Mouse (Mus musculus): ENCODE data around the gene Fosb. TPM values are rescaled to one million over a fixed set of nuclear protein-coding genes. Genes with fewer than 3 reads are reported as not detected.

The Fosb gene
- total RNA-seq, 2 experiments from 2014 or later, result 8.1 to 24.4 TPM

DNA sequence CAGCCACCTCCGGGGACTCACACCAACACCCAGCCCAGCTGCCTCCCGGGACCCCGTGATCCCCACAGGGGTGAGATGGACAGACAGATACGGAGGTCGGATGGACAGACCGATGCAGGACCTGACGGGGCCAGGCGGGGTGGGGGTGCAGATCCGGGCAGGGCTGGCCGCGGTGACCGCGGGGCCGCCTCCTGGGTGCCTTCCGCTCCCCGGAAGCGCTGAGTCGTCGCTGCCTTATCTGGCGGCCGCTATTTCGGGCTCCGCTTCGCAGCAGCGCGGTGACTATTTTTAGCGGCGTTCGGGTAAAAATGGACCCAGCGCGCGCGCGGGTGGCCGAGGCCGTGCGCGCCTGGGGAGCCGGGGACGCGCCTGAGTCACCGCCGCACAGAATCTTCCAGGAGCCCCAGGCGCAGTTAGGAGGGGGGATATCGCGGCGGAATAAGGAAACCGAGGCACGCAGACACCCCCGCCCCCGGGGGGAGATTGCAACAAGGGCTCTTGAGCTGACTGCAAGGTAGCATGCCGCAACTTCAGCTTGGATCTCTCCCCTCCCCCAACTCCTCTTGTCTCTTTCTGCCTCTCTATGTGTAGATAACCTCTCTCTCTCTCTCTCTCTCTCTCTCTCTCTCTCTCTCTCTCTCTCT is 23.0 kb upstream of the Fosb start:
- ATAC-seq (replicated peaks; ENCODE audit: poor library complexity, severe bottlenecking), result peak; percentile 54

DNA sequence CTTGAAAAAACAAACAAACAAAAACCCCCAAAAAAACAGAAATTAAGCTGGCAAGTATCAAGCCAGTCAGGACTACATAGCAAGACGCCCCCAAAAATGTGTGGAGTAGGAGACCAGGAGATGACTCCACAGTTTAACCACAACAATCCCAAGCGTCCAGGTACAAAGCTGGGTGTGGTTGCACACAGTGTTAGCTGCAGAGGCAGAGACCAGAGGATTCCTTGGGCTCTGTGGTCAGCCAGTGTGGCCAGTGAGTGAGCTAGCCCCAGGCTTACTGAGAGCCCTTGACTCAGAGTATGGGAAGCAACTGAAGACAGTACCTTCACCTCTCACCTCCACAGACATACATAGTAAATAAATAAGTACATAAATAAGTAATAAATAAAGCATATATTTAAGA is 22.1 kb upstream of the Fosb start:
- no peak for ATAC-seq (replicated peaks; ENCODE audit: poor library complexity, severe bottlenecking)

DNA sequence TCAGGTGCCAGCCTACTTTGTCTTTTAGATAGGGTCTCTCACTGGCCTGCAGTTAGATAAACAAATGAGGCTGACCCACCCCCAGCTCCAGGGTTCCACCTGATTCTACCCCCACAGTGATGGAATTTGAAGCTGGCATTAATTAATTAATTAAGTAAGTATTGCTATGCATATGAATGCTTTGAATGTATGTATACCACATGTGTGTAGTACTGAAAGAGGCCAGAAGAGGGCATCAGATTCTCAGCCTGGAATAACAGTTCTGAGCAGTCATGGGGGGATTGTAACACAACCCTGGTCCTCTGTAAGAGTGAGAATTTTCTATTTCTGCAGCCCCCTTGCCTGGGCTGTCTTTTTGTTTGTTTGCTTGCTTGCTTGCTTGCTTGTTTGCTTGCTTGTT is 18.6 kb upstream of the Fosb start:
- no peak for ATAC-seq (replicated peaks; ENCODE audit: poor library complexity, severe bottlenecking)

DNA sequence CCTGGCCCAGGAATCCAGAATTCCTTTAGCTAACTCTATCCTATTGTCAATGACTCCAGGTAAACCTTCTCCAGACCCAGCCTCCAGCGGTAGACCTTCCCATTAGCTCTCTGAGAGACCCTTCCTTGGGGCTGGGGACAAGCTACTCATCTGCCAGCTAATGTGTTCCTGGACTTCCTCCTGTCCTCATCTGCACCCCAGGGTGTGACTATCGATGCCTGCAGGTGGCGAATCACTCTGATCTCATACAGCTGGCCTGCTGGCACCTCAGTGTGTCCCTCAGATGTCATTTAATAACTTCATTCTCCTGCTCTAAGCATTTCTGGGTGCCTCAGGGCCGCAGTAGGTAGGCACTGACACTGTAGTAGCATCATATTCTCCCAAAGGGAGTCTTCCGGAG is 17.9 kb upstream of the Fosb start:
- no peak for ATAC-seq (replicated peaks; ENCODE audit: poor library complexity, severe bottlenecking)

DNA sequence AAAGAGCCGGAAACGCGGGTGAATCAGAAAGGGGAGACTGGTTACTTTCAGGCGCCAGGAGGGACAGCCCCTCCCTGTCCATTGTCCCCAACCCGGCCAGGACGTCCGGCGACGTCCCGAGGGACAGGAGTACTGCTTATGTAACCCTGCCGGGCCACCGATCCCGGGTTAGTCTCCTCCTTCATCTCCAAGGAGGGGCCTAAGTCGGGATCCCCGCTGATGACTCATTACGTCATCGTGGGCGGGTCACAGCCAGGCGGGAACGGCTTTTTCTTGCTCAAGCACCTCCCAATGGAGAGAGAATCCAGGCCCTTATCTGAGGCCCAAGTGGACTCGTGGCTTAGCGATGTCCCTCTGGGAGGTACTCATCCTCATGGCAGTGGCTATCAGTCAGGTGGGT is 17.3 kb upstream of the Fosb start:
- peak; percentile 75 for ATAC-seq (replicated peaks; ENCODE audit: poor library complexity, severe bottlenecking)

DNA sequence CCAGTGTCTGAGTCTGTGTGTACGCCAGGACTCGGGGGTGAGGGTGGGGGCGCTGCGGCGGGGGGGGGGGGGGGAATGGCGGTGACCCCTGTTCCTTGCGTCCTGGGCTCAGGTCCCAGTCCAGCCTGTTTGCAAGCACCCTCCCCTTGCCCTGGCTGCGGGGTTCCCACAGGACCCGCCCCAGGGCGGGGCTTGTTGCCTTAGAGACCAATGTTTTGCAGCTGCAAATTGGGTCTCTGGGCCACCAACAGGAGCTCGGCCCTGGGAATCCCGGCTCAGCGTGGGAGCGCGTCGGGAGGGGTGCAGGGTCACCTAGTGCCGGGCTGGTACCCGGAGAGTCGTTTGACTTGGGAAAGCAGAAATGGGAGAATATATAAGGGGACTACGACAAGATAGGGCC is 16.5 kb upstream of the Fosb start:
- ATAC-seq (replicated peaks; ENCODE audit: poor library complexity, severe bottlenecking), result peak; percentile 51

DNA sequence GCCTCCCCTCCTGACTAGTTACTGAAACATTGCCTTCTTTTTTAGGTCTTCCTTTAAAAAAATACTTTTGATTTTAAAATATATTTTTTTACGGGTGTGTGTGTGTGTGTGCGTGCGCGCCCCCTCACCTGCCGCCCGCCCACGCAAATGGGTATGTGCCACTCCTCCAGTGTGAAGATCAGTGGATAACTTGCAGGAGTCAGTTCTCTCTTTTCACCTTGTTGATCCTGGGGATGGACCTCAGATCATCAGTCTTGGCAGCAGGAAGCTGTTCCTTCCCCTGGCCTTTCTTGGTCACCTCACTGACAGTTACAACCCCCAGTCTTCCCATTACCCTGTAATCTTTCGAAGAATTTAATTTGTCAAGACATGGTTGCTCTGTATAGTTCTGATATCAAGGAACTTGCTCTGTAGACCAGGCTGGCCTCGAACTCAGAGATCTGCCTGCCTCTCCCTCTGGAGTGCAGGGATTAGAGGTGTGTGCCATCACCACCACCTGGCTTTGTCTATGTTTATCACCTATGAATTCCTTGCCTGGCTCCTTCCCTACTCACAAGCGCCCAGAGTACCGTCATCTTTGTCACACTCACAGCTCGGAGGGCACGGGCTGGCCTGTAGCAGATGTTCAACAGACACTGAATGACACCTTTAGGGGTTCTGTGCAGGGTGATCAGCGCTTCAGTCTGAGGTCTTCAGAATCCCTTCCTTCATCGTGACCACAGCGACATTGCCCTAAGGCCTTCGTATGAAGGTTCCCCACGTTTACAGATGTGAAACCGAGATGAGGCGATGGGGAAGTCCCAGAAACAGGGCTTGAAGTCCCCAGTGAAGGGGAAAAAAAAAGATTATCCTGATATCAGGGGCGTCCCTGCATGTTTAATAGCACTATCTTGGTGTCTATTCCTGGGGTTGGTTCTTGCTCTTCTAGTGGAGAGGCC is 15.7 kb upstream of the Fosb start:
- ATAC-seq (replicated peaks; ENCODE audit: poor library complexity, severe bottlenecking), result peak; percentile 64

DNA sequence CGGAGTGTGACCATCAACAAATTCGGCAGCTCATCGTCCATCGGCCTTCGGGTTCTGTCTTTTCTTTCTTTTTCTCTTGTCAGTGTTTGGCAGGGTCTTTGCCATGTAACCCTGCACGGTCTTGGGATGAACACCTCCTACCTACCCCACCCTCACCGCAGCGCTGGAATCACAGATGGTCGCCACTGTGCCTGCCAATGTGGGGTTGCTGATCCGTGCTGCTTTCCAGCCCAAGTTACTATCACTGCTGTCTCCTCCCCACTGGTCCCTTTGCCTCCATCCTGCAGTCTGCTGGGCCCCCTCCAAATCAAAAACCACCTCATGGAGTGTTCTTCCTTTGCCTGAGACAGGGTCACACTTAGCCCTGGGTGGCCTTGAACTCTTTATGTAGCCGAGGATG is 14.4 kb upstream of the Fosb start:
- no peak for ATAC-seq (replicated peaks; ENCODE audit: poor library complexity, severe bottlenecking)

DNA sequence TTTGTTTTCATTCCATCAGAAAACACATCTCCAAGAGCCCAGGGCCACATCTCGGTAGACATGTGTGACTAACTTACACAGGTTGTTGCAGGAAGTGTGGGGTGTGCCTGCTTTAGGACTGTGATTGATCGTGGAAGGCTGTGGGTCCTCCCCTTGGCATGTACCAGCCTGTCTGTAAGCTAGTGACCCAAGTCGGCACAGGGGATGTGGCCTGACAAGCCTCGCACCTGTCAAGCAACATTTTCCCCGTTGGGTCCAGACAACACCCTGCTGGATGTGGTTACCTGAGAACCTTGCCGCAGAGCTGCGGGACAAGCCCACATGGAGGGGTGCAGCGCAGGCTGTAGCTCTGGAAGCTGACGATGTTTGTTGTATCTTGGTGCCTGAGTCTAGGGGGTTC is 12.6 kb upstream of the Fosb start:
- ATAC-seq (replicated peaks; ENCODE audit: poor library complexity, severe bottlenecking), result no peak

DNA sequence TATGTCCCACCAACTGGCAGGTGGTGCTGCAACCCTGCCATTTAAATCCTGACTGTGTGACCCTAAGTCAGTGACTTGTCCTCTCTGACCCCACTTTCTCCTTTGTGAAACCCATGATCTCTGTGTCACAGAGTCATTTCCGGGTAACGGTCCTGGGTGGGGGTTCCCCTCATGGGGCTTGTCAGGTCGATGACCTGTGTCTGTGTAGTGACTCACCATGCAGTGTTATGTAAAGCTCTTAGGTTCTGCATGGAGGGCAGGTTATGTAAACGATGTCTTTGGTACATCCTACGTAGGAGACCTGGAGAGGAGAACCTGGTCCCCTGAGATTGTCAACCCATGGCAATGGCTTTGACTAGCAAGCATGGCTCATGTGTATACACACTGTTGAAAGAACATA is 11.6 kb upstream of the Fosb start:
- peak; percentile 48 for ATAC-seq (replicated peaks; ENCODE audit: poor library complexity, severe bottlenecking)

DNA sequence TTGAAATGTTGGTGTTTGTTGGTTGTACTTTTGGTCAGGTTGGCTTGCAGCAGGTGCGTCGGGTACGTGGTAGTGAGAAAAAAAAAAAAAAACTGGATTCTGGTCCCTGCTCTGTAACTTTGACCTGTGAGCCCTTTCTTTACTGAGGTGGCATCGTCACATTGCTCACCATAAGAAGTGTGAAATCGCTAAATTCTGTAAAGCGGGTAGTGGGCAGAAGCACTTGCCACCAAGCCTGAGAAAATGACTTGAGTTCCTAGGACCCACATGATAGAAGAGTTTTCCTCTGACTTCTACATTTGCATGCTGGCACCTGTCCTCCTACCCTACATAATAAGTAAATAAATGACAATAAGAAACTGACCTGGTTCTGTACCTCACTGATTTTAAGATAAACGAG is 10.8 kb upstream of the Fosb start:
- ATAC-seq (replicated peaks; ENCODE audit: poor library complexity, severe bottlenecking), result no peak

DNA sequence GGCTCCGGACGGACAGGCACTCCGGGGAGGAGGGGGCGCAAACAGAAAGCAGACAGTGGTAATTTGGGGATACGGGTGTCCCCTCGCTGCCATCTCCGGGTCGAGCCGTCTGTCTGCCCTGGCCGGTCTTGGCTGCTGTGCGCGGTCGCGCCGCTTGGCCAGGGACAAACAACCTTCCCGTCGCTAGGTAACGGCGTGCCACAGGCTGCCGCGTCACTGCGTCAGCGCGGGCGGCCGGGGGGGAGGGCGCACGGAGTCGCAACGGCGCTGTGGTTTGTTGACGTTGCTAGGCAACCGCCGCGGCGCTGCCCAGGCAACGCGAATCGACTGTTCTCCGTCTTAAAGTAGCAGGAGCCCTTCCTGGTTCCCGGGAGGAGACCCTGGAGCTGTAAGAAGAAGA is 10.1 kb upstream of the Fosb start:
- peak; percentile 71 for ATAC-seq (replicated peaks; ENCODE audit: poor library complexity, severe bottlenecking)

DNA sequence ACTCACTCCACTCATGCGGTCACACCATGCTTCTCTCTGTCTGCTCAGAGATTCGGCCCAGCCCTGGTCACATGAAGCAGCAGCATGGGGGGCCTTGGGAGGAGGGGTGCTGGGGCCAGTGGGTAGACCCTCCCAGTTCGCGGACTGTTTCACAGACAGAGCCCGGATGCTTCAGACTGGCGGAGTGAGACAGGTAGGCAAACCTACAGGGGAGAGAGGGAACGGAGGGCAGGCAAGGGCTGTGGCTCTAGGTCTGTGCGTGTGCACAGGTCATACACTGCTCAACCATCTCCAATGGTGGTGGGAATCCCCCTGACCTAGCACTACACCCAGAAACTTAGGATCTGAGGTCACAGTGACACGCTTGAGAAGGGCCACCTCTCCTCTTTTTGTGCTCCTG is 9.6 kb upstream of the Fosb start:
- ATAC-seq (replicated peaks; ENCODE audit: poor library complexity, severe bottlenecking), result peak; percentile 4; the same call in 1 of the 2 replicates

DNA sequence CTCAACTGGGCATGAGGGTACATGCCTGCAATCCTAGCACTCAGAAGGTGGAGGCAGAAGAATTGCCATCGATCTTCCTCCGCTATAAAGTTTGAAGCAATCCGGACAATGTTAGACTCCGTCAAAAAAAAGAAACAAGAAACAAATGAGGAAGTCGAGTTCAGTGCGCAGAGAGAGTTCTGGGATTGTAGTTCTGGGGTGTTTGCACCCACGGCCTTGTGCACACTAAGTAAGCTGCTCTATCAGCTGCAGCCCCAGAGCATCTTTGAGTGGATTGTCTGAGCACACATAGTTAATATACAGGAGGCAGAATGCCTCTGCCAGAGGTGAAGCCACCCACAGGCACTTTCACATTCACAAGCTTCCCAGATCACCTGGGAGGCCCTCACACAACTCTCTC is 8.8 kb upstream of the Fosb start:
- ATAC-seq (replicated peaks; ENCODE audit: poor library complexity, severe bottlenecking), result no peak

DNA sequence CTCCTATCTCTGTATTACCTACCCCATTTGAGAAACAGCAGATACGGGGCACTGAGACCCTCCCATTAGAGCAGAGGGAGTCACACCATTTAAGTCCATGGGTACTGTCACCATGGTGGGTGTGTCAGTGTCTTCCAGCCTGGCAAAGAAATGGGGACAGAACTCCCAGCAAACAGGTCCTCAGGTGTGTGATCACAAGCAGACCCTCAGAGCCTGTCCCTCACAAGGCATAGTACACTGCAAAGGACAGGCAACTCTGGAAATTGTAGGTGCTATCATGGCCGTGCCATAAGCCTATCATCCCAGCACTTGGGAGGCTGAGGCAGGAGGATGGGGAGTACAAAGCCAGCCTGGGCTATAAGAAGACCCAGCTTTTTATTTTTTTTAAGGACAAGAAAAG is 8.3 kb upstream of the Fosb start:
- no peak for ATAC-seq (replicated peaks; ENCODE audit: poor library complexity, severe bottlenecking)

DNA sequence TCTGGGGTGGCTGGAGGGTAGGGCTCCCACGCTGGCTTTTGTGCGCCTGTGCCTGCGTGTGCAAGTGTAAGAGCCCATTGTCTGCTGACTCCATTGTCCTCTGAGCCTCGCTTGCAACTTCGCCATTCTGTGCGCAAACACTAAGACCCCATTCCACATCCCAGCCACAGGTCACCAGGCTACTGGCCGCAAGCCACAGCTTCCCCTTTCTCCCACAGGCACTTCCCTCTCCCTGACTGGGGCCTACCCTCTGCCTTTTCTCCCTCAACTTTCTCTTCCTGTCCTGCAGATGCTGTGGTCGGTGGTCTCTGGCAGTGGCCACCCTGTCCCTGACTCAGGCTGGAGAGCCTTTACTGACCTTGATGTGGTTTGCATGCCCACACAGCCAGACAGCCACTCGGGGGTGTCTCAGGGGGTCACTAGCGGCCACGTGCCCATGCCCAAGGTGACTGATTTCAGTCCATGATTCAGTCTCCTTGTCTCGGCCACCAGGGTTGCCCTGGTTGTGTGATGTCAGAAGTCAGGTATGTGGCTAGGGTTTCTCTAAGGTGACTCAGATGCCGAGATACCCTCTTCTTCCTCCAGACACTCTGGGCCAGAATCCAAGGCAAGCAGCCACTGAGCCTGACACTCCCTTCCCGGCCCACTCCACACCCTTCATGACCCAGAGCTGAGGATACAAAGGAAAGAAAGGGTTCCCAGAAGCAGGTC is 6.8 kb upstream of the Fosb start:
- ATAC-seq (replicated peaks; ENCODE audit: poor library complexity, severe bottlenecking), result peak; percentile 71

DNA sequence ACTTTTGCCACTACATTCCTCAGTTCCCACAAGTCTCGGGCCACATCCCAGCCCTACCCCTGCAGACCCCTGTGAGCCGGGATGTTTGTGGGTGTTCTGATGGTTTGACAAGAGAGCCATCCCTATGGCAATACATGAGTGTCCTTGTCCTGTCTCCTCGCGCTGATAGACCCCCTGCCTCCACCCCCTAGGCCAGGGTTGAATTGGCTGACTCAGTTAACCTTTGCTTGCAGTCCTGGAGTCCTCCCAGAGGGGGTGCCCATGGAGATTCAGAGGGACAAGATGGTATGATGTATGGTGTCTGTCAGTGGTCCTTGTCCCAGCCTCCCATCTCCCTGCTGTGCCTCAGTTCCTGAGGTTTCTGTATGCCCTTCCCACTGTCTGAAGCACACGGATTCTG is 4.2 kb upstream of the Fosb start:
- no peak for ATAC-seq (replicated peaks; ENCODE audit: poor library complexity, severe bottlenecking)

DNA sequence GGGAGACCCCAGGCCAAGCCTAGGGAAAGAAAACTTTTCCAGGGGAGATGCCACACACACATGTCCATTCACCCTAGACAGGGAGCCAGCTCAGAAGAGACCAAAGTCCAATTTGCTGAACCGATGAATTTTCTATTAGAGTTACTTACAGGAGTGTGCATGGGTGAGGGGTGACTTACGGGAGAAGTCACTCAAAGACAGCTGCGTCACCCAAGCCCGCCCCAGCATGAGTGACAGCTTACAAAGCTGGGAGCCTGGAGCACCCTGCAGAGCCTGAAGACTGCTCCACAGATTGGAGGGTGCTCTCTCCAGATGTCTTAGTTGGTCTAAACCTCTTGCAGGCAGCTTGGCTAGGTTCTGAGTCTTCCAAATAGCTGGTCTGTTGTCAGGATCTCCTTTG is 2.1 kb upstream of the Fosb start:
- no peak for ATAC-seq (replicated peaks; ENCODE audit: poor library complexity, severe bottlenecking)

DNA sequence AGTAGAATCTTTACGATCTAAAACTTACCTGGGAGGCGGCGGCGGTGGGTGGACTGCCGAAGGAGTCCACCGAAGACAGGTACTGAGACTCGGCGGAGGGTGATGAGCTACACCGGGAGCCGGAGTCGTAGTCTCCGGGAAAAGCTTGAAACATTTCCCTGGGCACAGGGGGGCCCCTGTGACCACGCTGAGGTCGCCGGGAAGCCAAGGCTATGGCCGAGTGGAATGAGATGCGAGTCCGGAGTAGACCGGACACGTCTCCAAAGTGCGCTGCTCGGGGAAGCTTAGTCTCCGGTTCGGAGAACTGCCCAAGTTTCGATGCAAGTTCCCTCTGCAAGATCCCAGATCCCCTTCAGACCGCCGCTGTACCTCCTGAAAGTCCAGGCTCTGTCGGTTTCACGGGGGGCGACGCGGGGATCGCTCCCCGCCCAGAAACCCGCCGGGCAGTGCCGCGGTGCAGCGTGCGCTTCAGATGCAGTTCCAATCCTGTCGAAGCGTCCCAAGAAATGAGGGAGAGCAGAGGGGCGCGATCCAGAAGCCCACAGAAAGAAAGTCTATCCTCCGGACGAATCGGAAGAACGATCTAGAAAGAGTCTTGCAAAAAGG is 470 bp downstream of the Fosb start:
- ATAC-seq (replicated peaks; ENCODE audit: poor library complexity, severe bottlenecking), result 0 out of 2 replicates have a peak, but pooled peaks have one; percentile 1

DNA sequence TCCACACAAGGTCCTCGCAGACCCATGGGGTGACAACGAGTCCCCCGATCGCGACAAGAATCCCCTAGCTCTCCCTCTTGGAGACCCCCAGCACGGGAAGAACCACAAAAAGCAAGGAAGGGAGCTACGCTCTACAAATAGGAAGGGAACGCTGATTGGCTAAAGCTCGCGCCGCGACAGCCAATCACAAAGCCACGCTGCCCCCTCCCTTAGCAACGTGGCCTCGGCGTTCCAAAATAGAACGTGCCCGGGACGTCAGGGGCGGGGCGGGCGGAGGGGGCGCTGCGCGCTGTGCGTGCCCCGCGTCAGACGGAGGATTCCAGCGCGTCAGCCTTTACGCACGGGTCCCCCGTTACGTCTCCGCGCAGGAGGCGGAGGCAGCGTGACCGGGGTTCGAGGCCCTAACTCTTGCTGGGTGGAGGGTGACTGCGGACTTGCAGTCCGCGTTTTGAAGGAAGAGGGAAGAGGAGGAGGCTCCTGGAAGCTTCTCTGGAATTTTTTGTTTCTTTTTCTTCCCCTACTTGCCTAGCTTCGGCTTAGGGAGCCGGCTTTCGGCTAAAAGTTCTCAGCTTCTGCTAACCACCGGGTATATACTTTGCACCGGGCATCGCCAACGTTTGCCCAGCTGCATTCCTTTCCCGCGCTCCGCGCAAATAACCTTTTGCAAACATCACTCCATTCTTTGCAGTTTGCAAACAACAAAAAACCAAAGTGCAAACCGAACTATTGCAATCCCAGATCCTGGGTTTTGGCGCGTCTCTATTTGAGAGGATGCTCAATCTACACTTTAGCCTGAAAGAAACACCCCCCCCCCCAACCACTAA is 1.2 kb downstream of the Fosb start:
- peak; percentile 48 for ATAC-seq (replicated peaks; ENCODE audit: poor library complexity, severe bottlenecking)
